Mouse (Mus musculus): ENCODE measurements around the gene Ube2t.

Ube2t gene

DNA sequence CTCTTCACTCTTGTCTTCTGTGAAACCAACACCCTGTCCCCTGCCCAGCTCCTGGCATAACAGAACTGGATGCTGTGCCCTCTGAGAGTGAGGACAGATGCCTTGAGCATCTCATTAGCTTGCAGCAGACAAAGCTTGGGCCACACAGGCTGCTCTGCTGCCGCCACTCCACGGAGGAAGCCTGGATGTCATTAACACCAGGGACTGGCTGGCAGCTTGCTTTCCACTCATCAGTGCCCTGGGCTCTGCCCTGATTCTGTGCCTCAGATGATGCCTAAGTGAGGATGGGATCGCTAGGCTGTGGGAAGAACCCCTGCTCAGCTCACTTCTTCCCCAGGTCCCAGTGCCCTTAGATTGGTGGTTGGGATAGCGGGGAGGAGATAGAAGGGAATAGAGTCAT lies 33.1 kb downstream of the Ube2t start:
- no peak for DNase-seq (ENCODE audit: low read depth)

DNA sequence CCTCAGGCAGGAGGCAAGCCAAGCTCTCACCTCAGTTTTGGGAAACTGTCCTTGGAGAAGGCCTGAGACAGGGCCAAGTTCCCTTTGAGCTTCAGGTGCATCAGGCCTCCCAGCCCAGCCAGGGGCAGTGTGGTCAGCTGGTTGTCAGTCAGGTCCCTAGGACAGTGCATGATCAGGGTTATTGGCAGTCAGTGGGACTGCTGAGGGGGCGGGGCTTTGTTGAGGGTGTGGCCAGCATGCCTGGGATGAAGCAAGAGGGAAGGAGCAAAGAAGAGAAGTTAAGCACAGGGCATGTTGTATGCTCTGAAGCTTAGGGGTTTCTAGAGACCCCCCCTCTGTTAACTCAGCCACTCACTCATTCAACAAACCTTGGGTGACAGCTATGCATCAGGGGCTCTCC lies 33.6 kb downstream of the Ube2t start:
- DNase-seq (ENCODE audit: low read depth), result peak; percentile 24

DNA sequence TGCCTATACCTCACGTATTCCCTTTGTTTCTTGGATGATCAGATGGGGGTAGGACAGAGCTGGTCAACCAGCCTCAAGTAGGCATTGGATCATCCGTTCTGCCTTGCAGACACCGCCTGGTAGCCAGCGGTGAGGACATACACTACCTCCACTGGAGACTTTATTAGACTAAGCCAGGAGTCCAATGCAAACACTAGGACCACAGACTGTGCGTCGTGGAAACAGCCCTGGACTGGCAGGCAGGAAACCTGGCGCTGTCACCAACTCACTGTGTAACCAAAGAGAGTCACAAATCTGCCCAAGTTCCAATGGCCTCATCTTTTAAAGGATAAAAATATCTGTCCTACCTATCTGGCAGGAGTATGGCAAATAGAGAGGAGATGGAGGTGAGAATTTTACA lies 34.1 kb downstream of the Ube2t start:
- DNase-seq (ENCODE audit: low read depth), result no peak

DNA sequence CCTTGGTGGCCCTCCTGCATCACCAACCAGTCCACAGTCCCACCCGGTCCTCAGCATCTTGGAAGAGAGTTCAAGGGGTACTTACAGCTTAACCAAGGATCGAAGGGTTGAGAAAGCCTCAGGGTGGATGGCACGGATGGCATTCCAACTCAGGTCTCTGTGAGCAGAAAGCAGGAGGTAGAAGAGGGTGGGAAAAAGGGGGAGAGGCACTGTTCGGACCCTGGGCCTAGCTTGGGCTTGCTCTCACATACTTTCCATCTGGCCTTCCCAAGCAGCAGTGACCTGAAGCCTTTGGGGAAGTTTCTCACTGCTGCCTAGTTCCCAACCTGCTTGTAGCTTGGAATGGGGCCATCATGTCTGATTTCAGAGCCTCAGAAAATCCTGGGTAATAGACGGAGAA lies 35.2 kb downstream of the Ube2t start:
- DNase-seq (ENCODE audit: low read depth), result no peak

DNA sequence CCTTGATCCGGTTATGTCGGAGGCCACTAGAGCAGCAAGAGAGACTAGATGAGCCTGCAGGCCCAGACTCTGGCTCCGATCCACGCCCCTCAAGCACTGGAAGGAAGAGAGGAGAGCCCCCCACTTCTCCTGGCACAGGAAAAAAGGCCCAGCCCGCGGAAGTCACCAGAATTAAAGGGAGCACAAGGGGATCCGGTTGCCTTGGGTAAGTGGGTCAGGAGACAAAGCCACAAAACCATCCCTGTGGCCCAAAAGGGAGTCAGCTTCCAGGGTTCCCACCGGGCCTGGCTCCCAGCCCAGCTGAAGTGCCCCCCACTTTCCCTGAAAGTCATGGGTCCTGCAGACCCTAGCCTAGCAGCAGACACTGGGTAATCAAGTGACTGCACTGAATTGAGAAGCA lies 35.9 kb downstream of the Ube2t start:
- no peak for DNase-seq (ENCODE audit: low read depth)

DNA sequence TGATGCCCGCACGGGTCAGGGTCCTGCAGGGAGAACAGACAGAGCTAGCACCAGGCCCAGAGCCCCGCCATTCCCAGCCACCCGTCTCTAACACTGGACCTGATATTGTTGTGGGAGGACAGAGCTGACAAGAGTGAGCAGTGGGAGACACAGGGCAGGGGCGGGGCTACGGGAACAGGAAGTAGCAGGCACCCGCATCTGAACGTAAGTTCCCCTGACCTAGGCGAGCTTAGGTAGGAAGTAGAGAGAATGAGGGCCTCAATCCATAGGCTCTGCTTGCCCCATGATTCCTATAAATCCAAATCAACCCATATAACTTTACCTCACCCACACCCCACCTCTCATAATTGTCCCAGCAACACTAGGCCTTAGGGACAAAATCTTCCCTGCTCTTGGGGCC lies 38.2 kb downstream of the Ube2t start:
- DNase-seq (ENCODE audit: low read depth), result peak; percentile 33

DNA sequence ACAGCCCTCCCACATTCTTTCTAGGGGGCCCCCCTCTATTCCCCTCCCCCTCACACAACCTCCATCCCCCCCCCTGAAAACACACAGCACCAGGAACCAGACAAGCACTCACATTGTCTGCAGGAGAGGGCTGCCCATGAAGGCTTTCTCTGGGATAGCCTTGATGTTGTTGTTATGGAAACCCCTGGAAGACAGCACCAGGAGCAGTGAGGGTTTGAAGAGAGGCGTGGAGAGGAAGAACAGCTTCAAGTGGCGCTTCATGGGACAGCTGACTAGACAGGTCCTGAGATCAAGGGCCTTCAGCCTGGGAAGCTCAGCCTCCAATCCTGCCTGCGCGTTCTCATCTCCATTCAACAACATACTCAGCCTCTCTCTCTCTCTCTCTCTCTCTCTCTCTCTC lies 41.0 kb downstream of the Ube2t start:
- no peak for DNase-seq (ENCODE audit: low read depth)

DNA sequence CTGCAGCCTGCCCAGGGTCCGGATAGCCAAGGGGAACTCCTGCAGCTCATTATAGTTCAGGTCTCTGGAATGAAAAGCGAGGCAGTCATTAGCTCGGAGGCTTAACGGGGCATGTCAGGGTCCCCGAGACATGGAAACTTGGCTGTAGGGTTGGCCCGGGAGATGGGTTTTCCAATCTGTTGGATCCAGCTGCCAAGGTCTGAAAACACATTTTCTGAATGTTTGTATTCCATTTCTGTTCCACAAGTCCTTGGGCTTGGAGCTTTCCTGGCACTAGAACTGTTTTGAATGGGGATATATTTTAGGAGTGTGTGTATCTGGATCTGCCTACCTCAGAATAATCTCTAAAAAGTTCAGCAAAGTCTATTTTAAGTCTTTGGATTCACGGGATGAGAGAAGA lies 43.3 kb downstream of the Ube2t start:
- DNase-seq (ENCODE audit: low read depth), result no peak

DNA sequence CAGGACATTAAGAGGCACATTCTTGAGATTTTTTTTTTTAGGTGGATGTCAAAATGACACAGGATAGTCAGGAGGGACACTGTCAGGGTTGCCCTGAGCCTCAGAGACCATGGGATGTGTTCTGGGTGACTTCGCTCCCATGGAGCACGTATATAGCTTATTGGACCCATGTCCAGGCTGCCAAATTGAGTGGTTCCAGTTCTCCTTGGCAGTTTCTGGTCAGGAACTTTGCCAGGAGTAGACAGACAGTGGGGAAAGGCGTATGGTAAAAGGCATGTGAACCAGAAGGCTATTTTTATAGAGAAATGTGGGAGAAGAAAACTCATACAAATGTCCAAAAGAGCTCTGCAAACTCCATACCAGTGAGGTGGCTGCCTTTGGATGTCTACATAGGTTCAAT lies 47.5 kb downstream of the Ube2t start:
- no peak for DNase-seq (ENCODE audit: low read depth)

DNA sequence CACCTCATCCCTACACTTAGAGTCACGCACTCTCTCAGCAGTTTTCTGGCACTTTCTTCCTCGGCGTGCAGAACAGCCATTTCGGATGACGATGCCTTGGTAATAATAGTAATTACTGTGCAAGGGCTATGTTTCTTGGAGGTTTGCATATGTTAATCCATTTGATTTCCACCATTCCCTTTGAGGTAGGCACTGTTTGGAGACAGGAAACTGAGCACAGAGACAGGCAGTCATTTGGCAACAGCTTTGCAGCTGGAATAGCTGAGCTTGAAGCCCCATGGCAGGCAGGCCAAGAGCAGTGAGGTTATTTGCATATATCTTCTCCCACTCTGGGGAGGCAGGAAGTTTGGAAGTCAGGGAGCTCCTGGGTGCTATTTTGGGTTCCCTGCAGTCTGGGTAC lies 49.5 kb downstream of the Ube2t start:
- DNase-seq (ENCODE audit: low read depth), result no peak

DNA sequence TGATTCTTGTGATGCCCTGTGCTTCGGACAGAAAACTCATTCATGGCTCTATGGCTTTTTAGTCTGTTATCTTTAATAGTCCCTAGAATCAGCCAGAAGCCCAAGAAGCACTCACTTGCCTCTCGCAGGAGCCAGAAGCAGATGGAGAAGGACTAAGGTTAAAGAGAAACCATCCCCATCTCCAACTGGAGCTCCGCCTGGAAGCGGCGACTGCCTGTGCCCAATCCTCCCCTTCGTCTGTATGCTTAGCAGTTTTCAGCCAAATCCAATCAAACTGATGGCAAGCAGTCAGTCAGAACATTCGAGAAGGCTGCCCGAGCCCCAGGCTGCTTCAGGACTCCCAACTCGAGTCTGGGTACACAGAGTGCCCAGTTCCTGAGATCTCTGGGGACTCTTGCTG lies 50.1 kb downstream of the Ube2t start:
- no peak for DNase-seq (ENCODE audit: low read depth)

DNA sequence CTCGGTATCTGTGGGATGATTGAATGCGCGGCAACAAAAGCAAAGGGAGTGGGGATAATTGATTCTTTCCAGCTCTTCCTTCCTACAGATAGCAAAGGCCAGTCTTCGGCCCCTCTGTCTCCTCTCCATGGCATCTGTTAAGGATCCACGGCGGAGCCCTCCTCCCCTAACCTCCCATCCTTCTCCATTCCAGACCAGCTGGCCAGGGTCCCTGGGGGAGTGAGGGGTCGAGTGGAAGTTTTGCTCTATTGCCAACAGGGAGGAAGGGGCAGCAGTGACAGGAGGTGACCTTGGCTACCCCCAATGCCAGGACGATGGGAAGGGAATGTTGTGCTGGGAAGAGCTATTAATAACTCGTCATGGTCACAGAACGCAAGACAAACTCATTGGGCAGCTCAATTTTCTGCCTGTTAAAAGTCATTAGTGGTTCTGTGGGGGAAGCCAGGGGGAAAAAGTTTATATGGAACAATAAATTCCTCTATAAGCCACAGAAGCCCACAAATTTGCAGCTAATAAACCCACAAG lies 52.6 kb downstream of the Ube2t start:
- no peak for DNase-seq (ENCODE audit: low read depth)

DNA sequence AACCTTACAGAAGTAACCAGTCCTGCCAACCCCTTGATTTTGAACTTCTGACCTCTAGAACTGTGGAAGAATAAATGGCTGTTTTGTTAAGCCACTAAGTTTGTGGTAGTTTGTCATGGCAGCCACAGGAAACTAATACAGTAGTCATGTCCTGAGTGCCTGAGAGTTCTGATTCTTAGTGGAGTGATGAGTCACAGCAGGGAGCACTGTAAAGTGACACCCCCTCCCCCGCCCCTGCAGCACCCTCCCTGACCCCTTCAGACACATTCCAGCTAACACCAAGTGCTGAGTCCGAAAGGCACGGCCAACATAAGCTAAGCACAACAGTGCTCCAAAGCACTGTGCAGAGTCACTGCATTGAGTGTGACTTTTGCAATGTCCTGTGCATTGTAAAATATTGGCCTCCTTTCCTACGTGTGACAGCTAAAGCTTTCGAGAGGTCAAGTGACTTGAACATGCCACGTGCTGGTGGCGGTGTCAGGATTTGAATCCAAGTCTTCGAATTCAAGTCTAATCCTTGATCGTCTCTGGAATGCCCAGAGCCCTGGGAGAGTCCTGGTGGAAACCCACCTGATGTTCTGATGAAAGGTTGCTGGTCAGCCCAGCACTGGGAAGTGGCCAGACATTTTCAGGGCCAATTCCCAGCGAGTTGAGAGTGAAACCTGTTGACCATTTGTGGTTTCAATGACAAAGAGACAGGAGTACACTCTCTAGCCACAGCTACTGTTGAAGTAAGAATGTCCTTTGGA lies 54.7 kb downstream of the Ube2t start:
- peak; percentile 76 for DNase-seq (ENCODE audit: low read depth)

DNA sequence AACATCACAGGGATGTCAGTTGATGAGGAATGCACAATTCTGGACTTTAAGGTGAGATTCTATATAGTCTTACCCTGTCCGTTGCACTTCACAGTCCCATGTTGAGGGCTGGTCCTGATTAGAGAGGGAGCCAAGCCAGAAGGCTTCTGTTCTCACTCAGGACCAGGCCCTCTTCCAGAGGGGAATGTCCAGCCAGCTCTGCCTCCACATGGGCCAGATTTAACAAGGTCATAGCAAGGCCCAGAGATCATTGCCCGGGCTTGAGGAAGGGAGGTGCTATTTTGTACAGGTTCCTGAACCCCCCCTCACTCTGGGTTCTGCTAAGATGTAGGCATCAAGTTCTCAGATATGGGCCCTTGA lies 55.3 kb downstream of the Ube2t start:
- DNase-seq (ENCODE audit: low read depth), result no peak

DNA sequence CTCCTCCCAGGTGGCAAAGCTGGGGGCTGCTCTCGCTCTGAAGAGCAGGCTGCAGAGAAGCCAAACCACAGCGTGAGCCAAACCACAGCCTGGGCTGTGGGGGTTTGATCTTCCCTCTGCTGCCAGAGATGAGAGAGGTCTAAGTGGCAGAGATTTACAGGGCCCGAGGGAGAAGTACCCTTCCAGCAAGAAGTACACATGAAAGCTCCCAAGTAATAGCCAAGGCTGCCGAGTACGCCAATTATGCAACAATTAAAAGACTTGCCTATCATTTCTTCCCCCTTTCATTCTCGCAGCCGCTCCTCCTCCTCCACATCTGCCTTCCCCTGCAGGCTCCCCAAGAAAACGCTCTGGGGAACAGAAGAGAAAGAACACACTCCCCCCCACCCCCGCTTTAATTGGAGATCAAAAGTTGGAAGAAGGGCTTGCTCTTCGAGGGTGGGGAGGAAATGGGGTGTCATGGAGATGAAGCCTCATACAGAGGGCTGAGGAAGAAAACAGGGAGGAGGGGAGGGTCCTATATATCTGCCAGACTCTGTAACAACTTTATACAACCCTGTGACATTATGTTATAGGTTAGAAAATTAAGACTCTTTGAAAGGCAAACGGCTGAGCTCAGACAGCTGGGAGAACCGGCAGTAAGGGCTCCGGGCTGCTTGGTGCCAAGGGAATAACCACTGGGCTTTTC lies 56.9 kb downstream of the Ube2t start:
- DNase-seq (ENCODE audit: low read depth), result no peak

DNA sequence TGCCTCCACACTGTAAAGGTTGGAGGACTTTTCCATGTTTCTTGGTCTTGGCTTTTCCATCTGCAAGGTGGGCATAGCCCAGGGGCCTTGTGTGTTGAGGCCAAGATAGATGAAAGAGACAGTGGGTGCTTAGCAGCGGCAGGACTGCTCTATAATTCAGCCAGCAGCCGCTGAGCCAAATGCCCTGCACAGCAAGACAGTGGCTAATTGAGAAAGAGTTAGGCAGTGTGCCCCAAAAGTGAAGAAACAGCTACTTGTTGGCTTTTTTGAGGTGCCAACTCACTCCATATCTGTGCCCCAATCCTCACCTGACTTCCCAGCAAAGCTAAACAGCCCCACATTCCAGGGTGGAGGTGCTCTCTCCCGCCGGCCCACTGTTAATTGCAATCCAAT lies 57.4 kb downstream of the Ube2t start:
- no peak for DNase-seq (ENCODE audit: low read depth)

DNA sequence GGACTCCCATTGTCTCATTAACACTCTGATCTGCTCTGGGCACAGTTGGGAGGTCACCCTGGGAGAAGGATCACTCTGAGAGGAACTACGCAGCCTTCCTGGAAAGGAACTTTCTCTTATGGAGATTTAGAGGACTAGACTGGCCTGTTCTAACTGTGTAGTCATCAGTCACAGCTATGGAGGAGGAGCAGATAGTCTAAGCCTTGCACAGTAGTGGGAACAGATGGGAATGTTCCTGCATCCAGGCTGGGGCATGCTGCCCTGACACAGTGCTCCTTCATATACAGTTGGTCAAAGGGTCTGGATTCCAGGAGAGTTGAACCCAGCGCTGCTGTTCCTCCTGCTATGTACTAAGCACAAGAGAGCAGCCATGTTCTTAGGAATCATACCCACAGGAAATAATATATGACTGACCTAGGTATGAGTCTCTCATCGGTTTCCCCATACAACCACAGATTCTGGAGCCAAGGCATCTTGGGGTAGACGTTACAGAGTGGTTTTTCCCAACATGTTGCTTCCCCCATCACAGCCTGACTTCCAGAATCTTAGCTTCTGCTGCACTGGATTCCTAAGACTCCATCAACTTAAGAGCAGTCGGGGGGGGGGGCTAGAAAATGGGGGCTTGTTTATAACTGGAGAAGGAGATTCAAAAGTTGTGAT lies 58.0 kb downstream of the Ube2t start:
- peak; percentile 18 for DNase-seq (ENCODE audit: low read depth)

DNA sequence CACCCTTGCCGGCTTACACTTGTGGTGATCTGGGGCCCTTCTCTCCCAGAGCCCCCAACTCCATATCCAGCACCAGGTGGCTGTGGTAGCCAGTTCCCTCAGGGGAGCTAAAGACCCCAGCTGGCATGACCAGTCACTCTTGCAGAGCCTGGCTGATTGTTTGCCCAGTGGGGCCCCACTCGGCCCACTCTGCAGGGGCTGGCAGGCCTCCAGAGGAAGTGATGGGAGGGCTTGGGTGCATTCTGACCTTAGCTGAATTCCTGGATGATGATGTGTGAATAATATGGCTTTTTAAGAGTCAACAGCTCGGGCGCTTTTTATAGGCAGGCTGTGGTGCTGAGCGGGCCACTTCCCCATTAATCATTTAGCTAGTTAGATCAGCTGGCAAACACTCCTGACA lies 58.6 kb downstream of the Ube2t start:
- peak; percentile 15 for DNase-seq (ENCODE audit: low read depth)

DNA sequence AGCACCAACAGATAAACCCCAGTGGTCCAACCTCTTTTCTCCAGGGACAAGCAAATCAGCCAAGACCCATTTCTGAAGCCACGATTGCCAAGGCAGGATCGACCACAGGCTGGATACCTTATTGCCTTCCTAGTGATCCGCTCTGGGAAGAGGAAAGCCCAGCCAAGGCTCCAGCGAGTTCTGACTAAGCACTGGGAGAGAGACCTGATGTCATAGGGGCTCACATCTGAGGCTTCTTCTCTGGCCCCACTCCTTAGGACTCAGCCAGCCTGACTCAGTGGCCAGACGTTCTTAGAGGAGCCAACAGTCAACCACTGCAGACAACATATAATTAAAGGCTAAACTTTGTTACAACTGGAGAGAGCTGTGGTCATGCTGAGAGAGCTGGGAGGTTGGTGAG lies 59.6 kb downstream of the Ube2t start:
- DNase-seq (ENCODE audit: low read depth), result no peak

DNA sequence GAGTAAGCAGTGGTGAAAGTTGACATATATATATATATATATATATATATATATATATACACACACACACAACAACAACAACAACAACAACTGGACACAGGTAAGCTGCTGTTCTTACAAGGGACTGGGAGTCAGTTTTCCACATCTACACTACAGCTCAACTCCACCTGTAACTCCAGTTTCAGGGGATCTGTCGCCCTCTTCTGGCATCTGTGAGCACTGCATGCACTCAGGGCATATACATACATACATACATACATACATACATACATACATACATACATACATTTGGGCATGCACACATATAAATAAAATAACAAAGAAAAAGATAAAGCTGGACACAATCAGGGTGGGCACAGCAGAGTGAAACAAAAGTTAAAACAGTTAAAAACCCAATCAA lies 61.2 kb downstream of the Ube2t start:
- DNase-seq (ENCODE audit: low read depth), result peak; percentile 24

Measured in 416B (cell line).